Mouse (Mus musculus): ENCODE measurements around the gene Pex16.

- no peak for TF ChIP-seq CTCF (IDR thresholded peaks at IDR 0.05)
- no peak for TF ChIP-seq EP300 (IDR thresholded peaks at IDR 0.05)
Measured at GRCm38 (mm10) chr2:92425366-92425765, 50.9 kb downstream of the Pex16 start.
